Mouse (Mus musculus): ENCODE measurements around the gene Slc38a10. TPM values are rescaled to one million over a fixed set of nuclear protein-coding genes. Genes with fewer than 3 reads are reported as not detected.

The Slc38a10 gene
- total RNA-seq, 2 experiments from 2014 or later: 82.6 to 83.9 TPM

- DNase-seq (ENCODE audit: low spot score in 2 of 2): no peak
These were observed 87.0 kb downstream of the Slc38a10 start for GRCm38 (mm10) chr11:120064006-120064667.

GRCm38 (mm10) chr11:120063326-120063725 is 87.8 kb downstream of the Slc38a10 start:
- DNase-seq (ENCODE audit: low spot score in 2 of 2): no peak

GRCm38 (mm10) chr11:120060634-120061033 is 90.5 kb downstream of the Slc38a10 start:
- DNase-seq (ENCODE audit: low spot score in 2 of 2): no peak

DNA sequence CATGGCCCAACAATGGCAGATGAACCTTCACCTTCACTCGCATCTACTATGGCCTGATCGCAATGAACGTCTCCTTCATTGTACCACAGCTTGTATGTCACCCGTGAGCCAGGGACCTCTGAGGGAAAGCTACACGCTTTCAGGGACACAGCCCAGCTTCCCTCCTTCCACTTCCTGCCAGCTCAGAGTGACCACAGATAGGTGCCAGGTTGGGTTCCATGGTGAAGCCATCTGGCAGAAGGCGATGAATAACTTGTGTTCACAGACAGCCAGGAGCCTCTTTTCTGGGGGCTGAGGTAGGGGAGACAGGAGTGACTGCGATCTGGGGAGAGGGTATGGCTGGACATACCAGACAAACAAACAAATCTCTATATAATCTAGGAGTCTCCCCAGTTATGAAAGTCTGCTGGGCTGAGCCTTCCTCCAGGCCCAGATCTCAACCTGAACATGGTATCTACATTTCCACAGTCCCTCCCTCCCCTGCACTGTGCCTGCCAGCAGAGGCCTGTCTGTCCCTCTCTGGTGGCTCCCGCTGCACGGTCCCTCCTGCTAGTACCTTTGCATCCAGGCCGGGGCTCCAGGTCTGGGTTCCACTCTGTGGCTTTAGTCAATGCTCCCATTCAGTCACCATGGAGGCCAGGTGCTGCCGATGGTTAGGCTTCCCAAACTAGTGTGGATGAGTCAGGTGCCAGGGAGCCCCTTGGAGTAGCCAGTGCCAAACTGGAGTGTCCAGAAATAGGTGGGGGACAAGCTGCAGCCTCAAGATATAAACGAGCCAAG is 95.0 kb downstream of the Slc38a10 start:
- no peak for DNase-seq (ENCODE audit: low spot score in 2 of 2)

Small RNAs within 50 kb of the gene (microRNA-seq; reads per million reads assigned to microRNA genes)
- 0 reads per million in 2 experiments for gene Gm25948

Other genes starting within 250 kb of the Slc38a10 start
- 10 to 100 TPM; 37.1 to 41.8 TPM for gene Chmp6, start 237.9 kb downstream of the Slc38a10 start, total RNA-seq (2021)
- gene Baiap2, start 208.6 kb downstream of the Slc38a10 start, total RNA-seq (2021): 100 to 1,000 TPM; 220 to 272 TPM
- gene Aatk, start 104.2 kb downstream of the Slc38a10 start, total RNA-seq (2021): 100 to 1,000 TPM; 185 to 187 TPM
- 10 to 100 TPM; 20.6 to 31.9 TPM for gene Cep131, start 64.5 kb downstream of the Slc38a10 start, total RNA-seq (2021)
- 10 to 100 TPM; 14.8 TPM for gene Tepsin, start 52.6 kb downstream of the Slc38a10 start, total RNA-seq (2021)
- gene Ndufaf8, start 52.4 kb downstream of the Slc38a10 start, total RNA-seq (2021): 10 to 100 TPM; 41.5 to 43.4 TPM
- 10 to 100 TPM; 18.8 to 19.0 TPM for gene Bahcc1, start 81.6 kb upstream of the Slc38a10 start, total RNA-seq (2021)
- gene Actg1, start 197.2 kb upstream of the Slc38a10 start, total RNA-seq (2021): 1,000 to 10,000 TPM; 1,195 to 1,258 TPM
- not detected for gene Fscn2, start 210.2 kb upstream of the Slc38a10 start, total RNA-seq (2021)
- gene Faap100, start 227.4 kb upstream of the Slc38a10 start, total RNA-seq (2021): 10 to 100 TPM; 11.6 to 15.6 TPM